Mouse (Mus musculus): ENCODE measurements at regions not wholly inside any gene's neighbourhood (a gene's known extent, or its start where the extent isn't known, plus 50 kb on each side); places are given as distances from the start of the nearest gene placed in this dataset.

GRCm38 (mm10) chr3:121024810-121025209 lies 146.7 kb downstream of the Rwdd3 start:
- no peak overlapping the region for H3K4me2 ChIP-seq (ENCODE audit: insufficient read depth, low read depth, poor library complexity, severe bottlenecking)
- H3K27ac ChIP-seq (ENCODE audit: insufficient read depth, low read depth): no peak overlapping the region
- H3K36me3 ChIP-seq (replicated peaks in 1 of 2; ENCODE audit: control insufficient read depth in 1 of 2, insufficient read depth in 1 of 2, low read length in 1 of 2): no peaks in the 10 kb centered on the region
- in situ Hi-C loops (cut with MboI; ENCODE audit: low pct_ligation_motif_present, low pct_unique_long_range_greater_than_20kb, low sequenced_read_pairs) (no loop called here), dilution Hi-C loops (cut with MboI; ENCODE audit: extremely low pct_ligation_motif_present, extremely low pct_unique_long_range_greater_than_20kb, low sequenced_read_pairs) (no loop called here)
- no peaks in the 10 kb centered on the region for H3K4me1 ChIP-seq (ENCODE audit: control insufficient read depth in 1 of 2, insufficient read depth in 2 of 2)
- H3K79me2 ChIP-seq (replicated peaks; ENCODE audit: control insufficient read depth, extremely low read depth, insufficient read depth, poor library complexity, severe bottlenecking): no peaks in the 10 kb centered on the region
- DNase-seq (ENCODE audit: extremely low read depth): no peak
- H3K27me3 ChIP-seq (replicated peaks): no peaks in the 10 kb centered on the region
- peaks cover 70% of the 10 kb centered on the region for H3K9me3 ChIP-seq (replicated peaks; ENCODE audit: low read length)
- H3K4me3 ChIP-seq (replicated peaks in 1 of 3; ENCODE audit: low read depth in 2 of 3, low read length in 2 of 3, poor library complexity in 1 of 3): no peak overlapping the region
- H3K9ac ChIP-seq (ENCODE audit: insufficient read depth, low read depth): no peak overlapping the region
- no peak for TF ChIP-seq JUN (IDR thresholded peaks at IDR 0.05; ENCODE audit: insufficient read depth, low read depth, low read length)

- Histone ChIP-seq H3K4me1 (ENCODE audit: control insufficient read depth in 1 of 2, insufficient read depth in 2 of 2) (no peaks in the 10 kb centered on the region), H3K9me3 (replicated peaks; ENCODE audit: low read length) (peaks cover 48% of the 10 kb centered on the region), H3K36me3 (replicated peaks in 1 of 2; ENCODE audit: control insufficient read depth in 1 of 2, insufficient read depth in 1 of 2, low read length in 1 of 2) (no peaks in the 10 kb centered on the region), H3K27ac (ENCODE audit: insufficient read depth, low read depth) (no peak overlapping the region), H3K27me3 (replicated peaks) (no peaks in the 10 kb centered on the region), H3K4me3 (replicated peaks in 1 of 3; ENCODE audit: low read depth in 2 of 3, low read length in 2 of 3, poor library complexity in 1 of 3) (no peak overlapping the region), H3K4me2 (ENCODE audit: insufficient read depth, low read depth, poor library complexity, severe bottlenecking) (no peak overlapping the region), H3K9ac (ENCODE audit: insufficient read depth, low read depth) (no peak overlapping the region), H3K79me2 (replicated peaks; ENCODE audit: control insufficient read depth, extremely low read depth, insufficient read depth, poor library complexity, severe bottlenecking) (no peaks in the 10 kb centered on the region)
- in situ Hi-C loops (cut with MboI; ENCODE audit: low pct_ligation_motif_present, low pct_unique_long_range_greater_than_20kb, low sequenced_read_pairs) (no loop called here), dilution Hi-C loops (cut with MboI; ENCODE audit: extremely low pct_ligation_motif_present, extremely low pct_unique_long_range_greater_than_20kb, low sequenced_read_pairs) (no loop called here)
- DNase-seq (ENCODE audit: extremely low read depth): no peak
- TF ChIP-seq ZMIZ1 (IDR thresholded peaks at IDR 0.05; ENCODE audit: low read depth, low read length) (no peak), SIN3A (IDR thresholded peaks at IDR 0.05; ENCODE audit: low read length) (no peak), EP300 (IDR thresholded peaks at IDR 0.05; ENCODE audit: low read length) (no peak), ETS1 (conservative IDR thresholded peaks at IDR 0.05; ENCODE audit: low read depth, low read length) (no peak), MEF2A (IDR thresholded peaks at IDR 0.05; ENCODE audit: borderline replicate concordance, low read depth, low read length) (no peak), MXI1 (IDR thresholded peaks at IDR 0.05; ENCODE audit: low read depth, low read length) (no peak), CHD1 (IDR thresholded peaks at IDR 0.05; ENCODE audit: low read depth, low read length) (no peak), GABPA (IDR thresholded peaks at IDR 0.05; ENCODE audit: insufficient replicate concordance, low read depth, low read length) (no peak), JUN (IDR thresholded peaks at IDR 0.05; ENCODE audit: insufficient read depth, low read depth, low read length) (no peak), E2F4 (IDR thresholded peaks at IDR 0.05; ENCODE audit: insufficient replicate concordance, low read depth, low read length) (no peak), TBP (conservative IDR thresholded peaks at IDR 0.05; ENCODE audit: low read depth, low read length) (no peak), MAZ (IDR thresholded peaks at IDR 0.05; ENCODE audit: low read depth, low read length) (no peak), PAX5 (IDR thresholded peaks at IDR 0.05; ENCODE audit: low read length) (no peak), MYC (IDR thresholded peaks at IDR 0.05; ENCODE audit: low read depth, low read length) (no peak), NELFE (IDR thresholded peaks at IDR 0.05; ENCODE audit: low read depth, low read length) (no peak), SMC3 (IDR thresholded peaks at IDR 0.05; ENCODE audit: low read depth, low read length) (no peak), BHLHE40 (IDR thresholded peaks at IDR 0.05; ENCODE audit: low read depth, low read length) (no peak), POLR2AphosphoS2 (IDR thresholded peaks at IDR 0.05; ENCODE audit: low read depth, low read length) (no peak), POLR2A (IDR thresholded peaks at IDR 0.05; ENCODE audit: low read depth, low read length) (no peak)
Measured at GRCm38 (mm10) chr3:121021126-121021848, 150.2 kb downstream of the Rwdd3 start.
